Mouse (Mus musculus): Measurements from ENCODE around the gene Crabp2. TPM values are rescaled to one million over a fixed set of nuclear protein-coding genes. Genes with fewer than 3 reads are reported as not detected.

Gene Crabp2
- total RNA-seq, 2 experiments from 2014 or later = 0.57 to 0.81 TPM

DNA sequence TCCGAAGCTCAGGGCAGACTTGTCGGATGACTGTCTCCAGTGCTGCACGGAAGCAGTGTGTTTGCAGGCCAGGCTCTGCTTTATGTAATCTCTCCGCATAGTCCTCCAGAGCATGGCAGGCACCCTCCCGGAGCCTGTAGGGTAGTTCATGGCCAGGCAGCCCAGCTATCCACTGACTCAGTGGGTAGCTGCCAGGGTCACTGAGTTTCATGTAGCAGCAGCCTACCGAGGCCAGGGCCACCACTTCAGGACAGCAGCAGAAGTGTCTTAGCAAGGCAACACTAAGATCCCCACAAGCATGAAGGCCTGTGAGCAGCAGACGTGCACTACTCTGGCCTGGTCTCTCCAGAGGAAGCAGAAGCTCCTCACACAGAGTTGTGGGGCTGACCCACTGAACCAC, 23.5 kb upstream of the Crabp2 start:
- intact Hi-C loops (cut with DNase I) = no loop called here
- no peak for DNase-seq

DNA sequence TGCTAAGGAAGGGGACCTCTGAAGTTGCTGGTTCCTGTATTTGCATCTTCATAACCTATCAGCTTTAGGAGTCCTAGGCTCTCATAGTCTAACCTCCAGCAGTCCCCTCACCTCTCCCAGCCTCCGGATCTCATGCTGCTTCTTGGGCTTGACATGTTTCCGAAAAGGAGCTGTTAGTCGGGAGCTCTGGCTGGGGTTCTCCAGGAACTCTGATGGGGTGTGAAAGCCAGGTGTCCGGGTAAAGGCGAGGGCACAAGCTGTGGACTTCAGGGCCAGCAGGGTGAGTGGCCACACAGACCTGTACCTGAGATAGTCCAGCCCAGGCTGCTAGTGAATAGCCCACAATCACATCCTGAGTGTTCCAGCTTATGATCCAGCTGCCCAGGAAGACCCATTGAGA, 21.0 kb upstream of the Crabp2 start:
- intact Hi-C loops (cut with DNase I) = no loop called here
- no peak for DNase-seq

DNA sequence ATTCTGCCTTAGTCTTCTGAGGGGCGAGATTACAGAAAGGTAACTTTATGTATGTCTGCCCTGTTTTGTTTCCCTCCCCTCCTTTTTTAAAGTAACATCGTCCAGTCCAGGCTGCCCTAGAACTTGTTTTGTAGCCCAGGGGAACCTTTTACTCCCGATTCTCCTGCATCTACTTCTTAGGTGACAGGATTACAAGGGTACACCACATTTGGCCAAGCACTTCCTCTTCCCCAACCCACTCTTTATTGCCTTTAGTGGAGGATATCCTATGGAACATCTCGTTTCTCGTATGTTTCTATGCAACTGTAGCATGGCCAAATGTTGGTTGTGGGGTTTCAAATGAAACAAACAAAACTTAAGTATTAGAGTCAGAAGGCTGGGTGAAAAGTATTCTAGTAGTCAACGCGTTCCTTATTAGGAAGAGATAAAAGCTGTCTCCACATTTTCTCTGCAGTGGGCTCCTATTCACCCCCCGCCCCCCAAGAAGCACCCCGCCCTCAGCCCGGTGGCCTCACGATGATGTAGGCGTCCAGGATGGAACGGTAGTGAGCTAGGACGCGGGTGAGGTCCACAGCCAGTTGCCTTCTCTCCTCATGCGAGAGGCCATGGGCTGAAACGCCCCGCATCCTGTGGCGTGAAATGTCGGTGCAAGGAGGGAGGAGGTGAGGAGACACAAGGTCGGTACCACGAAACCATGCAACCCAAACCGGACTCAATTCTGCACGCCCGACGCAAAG, 19.0 kb upstream of the Crabp2 start:
- intact Hi-C loops (cut with DNase I) = no loop called here
- DNase-seq = no peak

DNA sequence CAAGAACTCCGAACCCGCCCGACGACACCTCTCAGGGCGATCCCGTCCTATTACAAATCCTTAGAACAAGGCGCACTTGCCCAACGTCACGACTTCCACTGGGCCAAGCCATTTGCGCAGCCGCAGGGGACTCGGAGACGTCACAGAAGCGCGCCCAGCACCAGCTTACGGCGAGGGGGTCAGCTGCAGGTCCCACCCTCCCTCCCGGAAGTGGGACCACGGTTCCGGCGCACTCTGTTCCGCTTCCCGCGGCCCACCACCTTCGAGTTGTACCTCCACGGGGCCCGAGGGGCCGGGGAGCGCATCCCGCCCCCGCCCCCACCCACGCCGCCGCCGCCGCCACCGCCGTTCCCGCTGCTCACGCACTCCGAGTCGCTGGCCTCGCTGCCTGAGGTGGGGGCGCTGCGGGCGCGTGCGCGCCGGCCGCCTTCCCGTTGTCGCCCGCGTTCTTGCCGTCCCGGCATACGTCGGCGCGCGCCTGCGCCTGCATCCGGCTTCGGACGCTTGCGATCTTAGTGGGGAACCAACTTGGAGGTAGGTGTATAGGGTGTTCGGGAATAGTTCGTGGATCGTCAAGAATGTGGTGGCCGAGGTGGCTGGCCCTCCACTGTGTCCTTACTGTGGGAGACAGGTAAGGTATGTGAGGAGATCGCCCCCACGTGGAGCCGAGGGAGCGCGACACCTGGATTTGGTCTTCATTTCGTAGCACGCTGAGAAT, 18.2 kb upstream of the Crabp2 start, which contains the start of the genes Isg20l2 and Rrnad1:
Isg20l2 (plus strand) TSS at position 237 of the 718 bp plus-strand sequence.
Rrnad1 (minus strand) TSS at position 640 of the 718 bp plus-strand sequence.
- intact Hi-C loops (cut with DNase I) = no loop called here
- peak; percentile 98 to 99 for DNase-seq

DNA sequence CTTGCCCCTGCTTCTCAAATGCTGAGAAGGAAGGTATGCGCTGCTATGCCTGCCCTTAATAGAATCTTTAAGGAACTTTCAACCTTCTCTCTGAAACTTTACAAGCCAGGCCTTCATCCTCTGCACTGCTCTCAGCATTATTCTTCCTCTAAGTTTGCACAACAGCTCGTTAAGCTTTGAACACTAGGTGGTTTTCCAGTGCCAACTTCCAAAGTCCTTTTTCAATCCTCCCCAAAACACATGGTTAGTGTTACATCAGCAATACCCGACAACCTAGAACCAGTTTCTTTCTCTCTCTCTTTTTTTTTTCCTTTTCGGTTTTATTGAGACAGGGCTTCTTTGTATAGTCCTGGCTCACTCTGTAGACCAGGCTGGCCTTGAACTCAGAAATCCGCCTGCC, 14.4 kb upstream of the Crabp2 start:
- DNase-seq = no peak
- intact Hi-C loops (cut with DNase I) = loop anchor here (2.0 kb wide), 1 partner anchor 135 kb away; no protein-coding TSS in a partner anchor

DNA sequence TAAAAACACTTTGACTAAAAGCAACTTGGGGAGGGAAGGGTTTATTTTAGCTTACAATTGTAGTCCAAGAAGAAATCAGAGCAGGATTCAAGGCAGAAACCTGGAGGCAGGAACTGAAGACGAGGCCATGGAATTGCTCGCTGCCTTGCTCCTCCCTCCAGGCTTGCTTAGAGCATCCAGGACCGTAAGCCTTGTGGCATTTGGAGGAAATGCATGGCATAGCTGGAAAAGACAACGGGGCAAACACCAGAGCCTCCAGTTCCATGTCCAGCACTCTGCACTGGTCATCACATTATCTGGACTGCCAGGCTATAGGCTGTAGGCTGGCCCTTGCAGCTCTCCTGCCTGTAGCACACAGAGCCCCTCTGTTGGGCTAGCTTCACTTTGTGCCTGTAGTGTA, 14.0 kb upstream of the Crabp2 start:
- no peak for DNase-seq
- intact Hi-C loops (cut with DNase I) = loop anchor here (2.0 kb wide), 1 partner anchor 134 kb away; no protein-coding TSS in a partner anchor

DNA sequence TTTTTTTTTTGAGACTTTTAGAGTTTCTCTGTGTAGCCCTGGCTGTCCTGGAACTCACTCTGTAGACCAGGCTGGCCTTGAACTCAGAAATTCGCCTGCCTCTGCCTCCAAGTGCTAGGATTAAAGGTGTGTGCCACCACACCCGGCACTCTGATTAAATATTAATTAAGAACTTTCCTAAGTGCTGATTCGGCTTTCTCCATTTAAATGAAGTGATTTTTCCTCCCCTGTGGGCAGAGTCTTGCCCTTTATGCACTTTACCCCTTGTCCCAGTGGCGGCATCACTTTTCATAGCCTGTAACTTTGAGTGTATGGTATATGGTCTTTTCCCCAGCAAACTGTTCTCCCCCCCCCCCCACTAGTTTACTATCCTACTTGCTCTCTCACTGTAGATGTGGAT, 13.3 kb upstream of the Crabp2 start:
- intact Hi-C loops (cut with DNase I) = loop anchor here (1.0 to 2.0 kb wide), 2 partner anchors 26 to 134 kb away; no protein-coding TSS in a partner anchor
- DNase-seq = no peak

DNA sequence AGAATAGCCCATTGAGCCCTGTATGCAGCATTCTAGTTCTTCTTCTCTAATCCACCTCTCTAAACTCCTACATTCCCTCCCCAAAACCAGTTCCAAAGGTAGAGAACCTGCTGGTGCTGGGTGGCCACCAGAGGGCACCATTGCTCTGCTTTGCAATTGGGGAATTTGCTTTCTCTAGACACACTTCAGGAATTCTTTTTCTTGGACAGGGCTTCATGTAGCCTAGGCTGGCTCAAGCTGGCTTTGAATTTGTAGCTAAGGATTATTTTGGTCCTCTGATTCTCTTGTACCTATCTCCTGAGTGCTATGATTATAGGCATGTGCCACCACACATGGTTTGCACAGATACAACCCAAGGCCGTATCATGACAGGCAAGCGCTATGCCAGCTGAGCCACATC, 12.7 kb upstream of the Crabp2 start:
- DNase-seq = peak; percentile 83 to 91
- intact Hi-C loops (cut with DNase I) = loop anchor here (1.0 to 2.0 kb wide), 3 partner anchors 26 to 133 kb away; no protein-coding TSS in a partner anchor

DNA sequence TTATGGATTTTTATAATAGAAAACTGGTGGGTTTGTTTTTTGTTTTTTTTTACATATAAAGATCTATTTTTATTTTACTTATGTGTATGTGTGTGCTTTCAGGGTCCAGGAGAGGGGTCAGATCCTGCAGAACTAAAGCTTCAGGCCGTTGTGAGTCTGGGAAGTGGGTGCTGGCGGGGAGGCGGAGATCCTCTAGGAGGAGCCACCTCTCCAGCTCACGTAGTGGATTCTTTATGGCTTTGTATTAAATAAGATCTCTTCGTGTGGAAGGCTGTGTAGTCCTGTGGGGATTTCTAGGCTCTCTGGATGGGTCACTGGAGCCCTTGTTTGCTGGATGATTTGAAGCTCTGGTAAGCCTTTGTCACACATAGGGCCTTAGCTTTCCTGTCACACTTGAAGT, 7.9 kb upstream of the Crabp2 start:
- intact Hi-C loops (cut with DNase I) = no loop called here
- DNase-seq = no peak

DNA sequence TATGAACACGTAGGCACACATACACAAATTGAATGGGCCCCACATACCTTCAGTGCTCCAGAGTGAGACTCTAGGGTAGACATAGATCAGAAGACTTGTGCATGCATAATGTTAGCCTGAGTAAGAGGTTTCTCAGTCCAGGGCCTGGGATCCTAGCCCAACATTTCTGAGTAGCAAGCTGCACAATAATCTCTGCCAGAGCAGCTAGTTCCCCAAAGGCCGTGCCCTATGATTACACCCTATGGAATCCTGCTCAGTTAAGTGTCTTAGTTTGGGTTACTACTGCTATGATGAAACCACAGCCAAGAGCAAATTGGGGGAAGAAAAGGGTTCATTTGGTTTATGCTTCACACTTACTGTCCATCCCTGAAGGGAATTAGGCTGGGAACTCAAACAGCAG, 6.0 kb upstream of the Crabp2 start:
- no peak for DNase-seq
- intact Hi-C loops (cut with DNase I) = loop anchor here (2.0 kb wide), 1 partner anchor 58 kb away; the partner anchor contains the start of gene Bcan

DNA sequence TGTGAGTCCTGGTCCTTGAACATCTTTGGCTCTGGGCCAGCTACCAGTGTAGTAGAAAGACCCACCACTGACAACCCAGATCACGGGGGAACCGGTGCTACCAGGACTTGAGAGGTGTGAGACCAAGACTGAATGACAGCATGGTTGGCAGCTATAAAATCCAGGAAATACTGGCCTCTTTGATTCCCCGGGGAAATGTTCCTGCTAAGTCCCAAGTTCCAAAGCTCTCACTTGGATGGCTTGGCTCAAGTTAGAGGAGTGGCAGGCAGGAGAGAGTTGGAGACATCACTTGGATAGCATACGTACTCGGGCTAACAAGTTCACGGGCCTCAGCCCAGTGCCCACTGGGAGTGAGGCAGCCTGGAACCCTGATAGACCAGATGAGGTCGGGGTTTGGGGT, 4.9 kb upstream of the Crabp2 start:
- no peak for DNase-seq
- intact Hi-C loops (cut with DNase I) = loop anchor here (2.0 kb wide), 1 partner anchor 57 kb away; the partner anchor contains the start of gene Bcan

DNA sequence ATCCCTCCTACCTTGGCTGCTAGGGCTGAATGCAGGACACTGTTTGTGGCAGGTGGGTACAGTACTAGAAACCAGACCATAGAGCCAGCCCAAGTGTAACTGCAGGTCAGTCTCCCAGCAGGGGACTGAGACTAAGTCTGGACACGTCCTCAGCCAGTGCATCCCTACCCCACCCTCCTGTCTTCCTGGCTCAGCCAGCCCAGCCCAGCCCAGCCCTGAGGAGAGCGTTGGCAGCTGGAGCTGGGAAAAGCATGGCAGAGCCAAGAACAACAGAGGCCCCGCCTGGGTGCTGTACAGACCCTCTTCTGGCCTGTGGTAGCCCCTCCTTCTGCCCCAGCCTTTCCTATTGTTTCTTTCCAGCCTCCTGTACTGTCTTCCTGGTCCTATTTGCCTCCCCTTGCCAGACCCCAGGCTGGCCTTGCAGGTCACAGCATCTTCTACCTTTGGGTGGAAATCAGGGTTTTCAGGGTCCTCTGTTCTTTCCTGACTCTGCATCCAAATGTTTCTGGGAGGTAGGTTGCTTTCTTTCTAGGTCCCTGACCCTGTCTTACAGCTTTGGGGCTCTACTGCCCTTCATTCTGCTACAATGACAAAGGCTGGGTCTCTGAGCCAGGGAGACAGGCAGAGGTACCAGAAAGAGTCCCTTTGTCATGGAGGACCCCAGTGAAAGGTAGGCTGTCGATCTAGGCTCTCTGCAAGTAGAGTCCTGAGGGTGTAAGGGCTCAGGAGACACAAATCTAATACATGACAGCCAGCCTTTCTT, 3.4 kb upstream of the Crabp2 start:
- peak; percentile 46 to 49 for DNase-seq
- intact Hi-C loops (cut with DNase I) = no loop called here

DNA sequence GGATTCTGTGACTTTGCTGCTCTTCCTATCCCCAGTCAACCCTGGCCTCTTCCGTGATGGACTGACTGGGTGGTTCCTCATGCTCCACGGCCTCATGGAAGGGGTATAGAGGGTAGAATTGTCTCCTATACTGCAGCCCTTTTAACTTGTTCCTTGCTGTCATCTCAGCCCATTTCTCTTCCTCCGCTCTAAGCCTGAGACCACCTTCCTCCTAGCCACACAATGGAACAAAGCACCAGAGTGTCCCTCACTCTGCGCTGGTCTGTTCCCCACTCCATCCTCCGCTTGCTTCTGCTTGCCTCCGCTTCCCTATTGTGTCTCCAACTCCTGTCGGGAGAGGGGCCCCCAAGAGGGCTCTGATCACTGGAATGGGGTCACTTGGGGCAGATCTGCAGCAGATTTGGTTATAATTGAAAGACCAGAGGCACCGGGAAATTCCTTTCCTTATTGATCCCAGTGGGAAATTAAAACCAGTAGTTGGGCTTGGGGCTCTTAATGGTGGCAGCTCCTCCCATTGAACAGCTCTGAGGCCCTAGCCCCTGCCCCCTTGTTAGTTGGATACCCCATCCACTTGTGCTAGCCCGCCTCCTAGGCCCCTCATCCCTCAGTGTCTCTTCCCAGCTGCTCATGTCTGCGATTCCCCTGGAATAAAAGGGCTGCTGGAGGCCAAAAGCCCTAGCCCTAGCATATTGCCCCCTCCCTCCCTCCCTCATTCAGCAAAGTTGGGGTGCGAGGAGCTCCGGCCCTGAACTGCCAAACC, 2.5 kb upstream of the Crabp2 start:
- no peak for DNase-seq
- intact Hi-C loops (cut with DNase I) = no loop called here

DNA sequence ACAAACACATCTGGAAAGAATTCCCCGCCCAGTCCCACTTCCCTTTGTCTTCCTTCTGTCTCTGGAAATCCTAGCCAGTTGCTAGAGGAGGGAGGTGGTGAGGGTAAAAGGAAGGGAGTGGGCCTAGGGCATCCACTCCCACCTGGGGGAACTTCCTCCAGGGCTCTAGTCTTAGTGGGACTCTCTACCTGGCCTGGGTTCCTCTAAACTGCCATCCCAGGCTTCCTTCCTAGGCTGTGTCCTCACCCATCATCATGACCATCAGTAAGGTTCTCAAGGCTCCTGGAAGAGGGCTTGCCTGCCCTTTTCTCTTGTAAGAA, 2.0 kb upstream of the Crabp2 start:
- DNase-seq = no peak
- intact Hi-C loops (cut with DNase I) = no loop called here

DNA sequence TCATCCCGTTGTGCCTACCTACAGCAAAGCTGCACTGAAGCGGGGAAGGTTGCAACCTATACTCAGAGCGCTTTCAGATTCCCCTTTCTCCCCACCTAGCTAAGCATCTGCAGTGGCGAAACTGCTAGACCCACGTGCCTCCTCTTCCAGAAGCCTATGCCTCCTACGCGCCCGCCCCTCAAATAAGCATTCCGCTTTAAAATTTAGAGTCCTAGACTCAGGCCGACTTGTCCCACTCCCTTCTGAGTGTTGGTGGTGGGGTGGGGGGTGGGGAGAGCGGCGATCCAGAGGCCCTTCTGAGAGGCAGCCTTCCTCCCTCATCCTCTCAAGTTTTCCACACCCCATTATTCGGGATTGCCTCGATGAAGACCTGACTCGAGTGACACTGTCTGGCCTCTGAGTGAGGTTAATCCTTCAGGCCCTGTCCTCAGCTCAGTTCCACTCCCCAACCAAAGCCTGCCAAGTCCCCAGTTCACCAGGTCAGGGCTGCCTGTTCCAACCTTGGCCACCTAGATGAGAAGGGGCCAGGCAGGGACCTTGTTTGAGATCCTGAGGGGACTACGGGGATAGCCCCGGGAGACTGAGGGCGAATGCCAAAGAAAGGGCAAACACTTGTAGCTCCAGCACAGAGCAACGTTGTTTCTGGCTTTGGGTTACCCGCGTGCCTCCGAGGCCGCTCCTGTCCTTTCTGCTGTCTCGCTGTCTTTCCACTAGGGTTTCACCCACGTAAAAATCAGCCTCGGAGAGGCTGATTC, 1.2 kb upstream of the Crabp2 start:
- intact Hi-C loops (cut with DNase I) = no loop called here
- no peak for DNase-seq

DNA sequence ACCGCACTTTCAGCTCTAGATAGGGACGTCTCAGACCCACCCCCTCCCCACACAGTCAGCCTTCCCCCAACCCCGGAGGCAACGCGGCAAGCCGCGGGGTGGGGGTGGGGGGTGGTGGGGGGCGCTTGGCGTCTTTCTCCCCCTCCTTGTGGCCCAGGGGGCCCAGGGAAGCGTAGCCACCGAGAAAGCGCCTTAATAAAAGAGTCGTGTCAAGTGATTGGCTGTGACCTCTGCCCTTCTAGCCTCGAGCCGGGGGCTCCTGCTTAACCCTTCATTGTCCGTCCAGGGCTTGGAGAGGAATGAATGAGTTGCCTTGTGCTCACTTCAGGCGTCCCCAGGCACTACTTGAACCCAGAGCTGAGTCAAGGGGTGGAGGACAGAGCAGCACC, 661 bp upstream of the Crabp2 start:
- DNase-seq = no peak
- intact Hi-C loops (cut with DNase I) = no loop called here

DNA sequence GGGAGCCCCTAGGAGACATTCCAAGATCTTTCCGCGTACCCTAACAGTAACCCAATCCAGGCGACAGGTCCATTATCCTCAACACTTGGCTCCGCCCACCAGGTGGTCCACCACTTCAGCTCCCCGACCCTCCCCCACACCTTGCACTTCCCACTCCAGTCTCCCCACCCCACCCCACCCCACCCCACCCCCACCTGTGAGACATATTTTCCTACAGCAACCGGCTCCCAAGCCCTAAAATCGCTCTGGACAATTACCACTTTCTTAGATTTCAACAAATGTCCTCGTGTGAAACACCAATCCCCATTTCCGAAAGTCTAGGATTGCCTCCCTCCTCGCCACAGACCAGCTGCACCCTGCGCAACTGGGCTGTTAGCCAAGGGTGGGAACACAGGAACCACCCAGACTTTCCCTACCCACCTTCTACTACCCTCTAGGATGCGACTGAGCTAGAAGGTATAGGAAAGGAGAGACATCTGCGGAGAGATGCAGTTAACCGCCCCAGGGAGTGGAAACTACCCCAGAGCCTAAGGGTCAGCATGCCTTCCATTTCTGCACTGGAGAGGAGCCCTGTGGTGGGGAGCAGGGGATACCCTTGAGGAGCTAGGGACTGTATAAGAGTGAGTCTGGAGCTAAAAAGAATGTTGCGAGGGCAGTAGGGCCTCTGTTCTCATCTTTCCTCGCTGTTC, 944 bp downstream of the Crabp2 start:
- intact Hi-C loops (cut with DNase I) = no loop called here
- DNase-seq = no peak

DNA sequence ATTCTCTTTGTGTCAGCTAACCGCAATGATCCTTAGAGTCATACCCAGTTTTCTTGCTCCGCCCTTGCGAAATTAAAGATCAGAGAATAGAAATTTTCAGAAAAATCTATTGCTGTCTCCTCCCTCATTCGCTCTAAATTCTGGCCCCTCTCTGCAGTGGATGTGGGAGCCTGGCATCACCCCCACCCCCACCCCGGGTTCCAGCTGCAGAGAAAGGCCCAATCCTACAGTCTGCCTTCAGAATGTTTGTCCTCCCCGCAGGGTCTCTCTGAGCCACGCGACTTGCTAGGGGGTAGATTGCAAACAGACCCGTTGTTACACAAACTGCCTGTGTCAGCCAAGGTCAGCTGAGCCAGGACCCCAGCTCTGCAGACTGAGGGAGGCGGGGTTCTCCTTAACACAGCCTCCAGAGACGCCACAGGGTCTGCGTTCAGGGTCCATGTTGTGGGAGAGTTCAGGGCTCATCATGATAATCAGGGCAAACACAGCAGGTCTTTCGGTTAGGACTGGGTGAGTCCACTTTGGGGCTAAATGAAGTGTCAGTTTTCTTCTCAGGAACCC, 1.6 kb downstream of the Crabp2 start:
- no peak for DNase-seq
- intact Hi-C loops (cut with DNase I) = no loop called here

DNA sequence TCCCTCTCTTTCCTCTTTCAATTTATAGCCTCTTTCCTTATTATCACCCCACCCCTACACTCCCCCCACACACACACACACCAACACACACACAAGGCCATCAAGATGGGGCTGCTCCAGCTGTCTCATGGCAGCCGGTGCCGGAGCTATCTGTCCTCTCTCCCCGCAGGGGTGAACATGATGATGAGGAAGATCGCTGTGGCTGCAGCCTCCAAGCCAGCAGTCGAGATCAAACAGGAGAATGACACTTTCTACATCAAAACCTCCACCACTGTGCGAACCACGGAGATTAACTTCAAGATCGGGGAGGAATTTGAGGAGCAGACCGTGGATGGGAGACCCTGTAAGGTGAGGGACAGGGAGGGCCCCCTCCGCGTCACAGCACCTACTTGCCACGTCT, 3.5 kb downstream of the Crabp2 start:
- intact Hi-C loops (cut with DNase I) = no loop called here

More for the DNA sequence above, 3.5 kb downstream of the Crabp2 start:
- no peak for DNase-seq

All from heart, postnatal 10 days (tissue).